Mouse (Mus musculus) spleen, postnatal 14 days (tissue): ENCODE measurements around the gene Fam90a1a.
"Not testable (repeated sequence)": the region's sequence is repeated elsewhere in the genome, so short reads cannot be mapped to it uniquely, and the experiment has no call there.

Experiments
- DNase-seq, 2 experiments: peaks; one replicate each; pipeline ENCODE4 v3.0.0; 2021 to 2022; ENCODE audit warnings: low spot score in 2 of 2

The Fam90a1a gene

GRCm38 (mm10) chr8:21958414-21958813 lies at the start of gene Fam90a1a:
TSS of gene Fam90a1a (plus strand) at chr8:21958714.
- DNase-seq = no peak

- DNase-seq = no peak
These were observed 46.6 kb upstream of the Fam90a1a start for GRCm38 (mm10) chr8:21911931-21912330.

- no peak for DNase-seq
These were observed 46.0 kb upstream of the Fam90a1a start for GRCm38 (mm10) chr8:21912554-21912953.

GRCm38 (mm10) chr8:21915625-21916024 lies 42.9 kb upstream of the Fam90a1a start:
- DNase-seq = no peak

DNA sequence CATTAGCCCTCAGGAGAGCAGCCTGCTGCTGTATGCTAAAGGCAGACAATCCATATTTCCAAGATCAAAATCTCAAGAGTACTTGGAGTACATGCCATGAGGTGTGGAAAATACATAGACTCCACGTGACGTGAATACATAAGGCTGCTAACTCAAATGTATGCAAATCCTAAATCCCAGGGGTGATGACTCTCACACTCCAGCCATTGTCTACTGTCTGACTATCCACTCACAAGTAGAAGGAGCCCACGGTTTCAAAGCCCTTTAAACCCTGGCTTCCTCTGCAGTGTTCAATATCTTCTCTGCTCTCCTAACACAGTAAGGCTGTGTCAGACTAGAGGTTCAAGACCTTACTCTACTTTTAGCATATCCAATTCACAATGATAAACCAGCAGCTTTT lies 27.8 kb upstream of the Fam90a1a start:
- not testable (repeated sequence) for DNase-seq

DNA sequence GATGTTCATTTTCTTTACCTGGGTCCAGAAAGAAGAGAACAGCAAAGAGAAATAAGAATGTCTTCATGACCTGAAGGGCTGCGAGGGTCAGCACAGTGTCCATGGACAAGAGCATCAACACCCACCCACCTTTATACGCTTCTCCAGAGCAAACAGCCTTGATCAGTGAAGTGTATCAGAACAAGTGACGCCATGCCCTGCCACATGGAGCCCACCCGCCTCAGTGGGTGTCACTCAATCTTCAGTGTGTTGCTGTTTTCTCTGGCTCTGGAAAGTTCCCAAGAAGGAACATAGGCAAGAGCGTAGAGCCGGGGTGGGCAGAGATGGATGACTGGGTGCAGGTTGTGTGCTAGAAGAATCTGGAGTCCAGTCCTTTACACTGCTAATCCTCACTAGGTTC lies 25.9 kb upstream of the Fam90a1a start, which contains the start of gene Defb15:
Gene Defb15, minus strand, starts transcription at position 101 of the 400 bp plus-strand sequence.
- no peak for DNase-seq

DNA sequence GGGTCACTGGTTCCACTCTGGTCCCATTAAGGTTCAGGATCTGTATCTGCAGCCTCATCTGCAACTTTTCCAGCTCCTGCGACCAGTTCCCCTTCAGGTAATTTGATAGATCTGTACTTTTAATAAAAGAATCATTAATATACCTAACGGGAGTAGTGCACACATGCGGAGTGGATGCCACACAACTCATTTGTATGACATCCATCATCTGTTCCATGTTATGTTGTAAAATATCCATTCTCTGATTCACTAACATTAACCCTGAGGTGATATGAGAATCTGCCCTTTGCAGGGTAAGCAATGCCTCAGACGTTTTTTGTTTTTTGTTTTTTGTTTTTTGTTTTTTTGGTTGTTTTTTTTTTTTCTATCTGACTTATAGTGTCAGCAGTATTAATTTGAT lies 20.5 kb upstream of the Fam90a1a start, which contains the start of gene Defb35:
Gene Defb35, plus strand, starts transcription at position 301 of the 400 bp plus-strand sequence.
- DNase-seq = not testable (repeated sequence)

DNA sequence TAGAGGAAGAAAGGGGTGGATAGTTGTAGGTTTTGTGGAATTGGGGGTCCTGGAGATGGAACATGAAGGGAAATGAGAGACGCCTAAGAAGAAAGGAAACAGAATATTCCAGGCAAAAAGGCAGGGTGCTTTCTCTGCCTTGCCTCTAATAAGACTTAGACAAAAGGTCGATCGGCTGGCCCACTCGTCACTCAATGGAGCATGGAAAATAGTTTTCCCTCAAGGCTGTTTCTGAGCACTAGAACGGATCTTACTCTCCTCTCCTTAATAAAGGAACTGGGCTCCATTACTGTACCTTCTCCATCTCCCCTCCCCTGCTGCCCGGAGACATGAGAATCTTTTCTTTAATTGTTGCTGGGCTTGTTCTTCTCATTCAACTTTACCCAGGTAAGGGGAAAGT lies 12.1 kb upstream of the Fam90a1a start, which contains the start of gene Defb13:
Gene Defb13, plus strand, starts transcription at position 301 of the 400 bp plus-strand sequence.
- no peak for DNase-seq

- no peak for DNase-seq
These were observed 11.1 kb upstream of the Fam90a1a start for GRCm38 (mm10) chr8:21947311-21948017.

DNA sequence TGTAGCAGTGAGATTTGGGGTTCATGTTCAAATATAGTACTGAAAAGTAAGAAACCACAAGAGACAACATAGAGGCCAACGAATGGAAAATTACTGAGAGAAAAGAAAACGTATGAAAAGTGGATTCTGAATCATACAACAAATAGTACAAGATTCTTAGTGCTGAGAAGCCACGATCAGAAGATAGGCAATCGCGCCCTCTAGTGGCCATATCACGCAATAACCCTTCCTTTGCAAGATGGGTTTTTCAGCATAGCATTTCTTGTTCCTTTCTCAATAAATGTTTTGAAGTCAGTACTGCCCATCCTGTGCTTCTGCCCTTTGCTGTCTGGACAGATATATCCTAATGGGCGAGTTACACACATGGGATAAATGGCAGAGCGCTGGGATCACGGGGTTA lies 3.2 kb upstream of the Fam90a1a start:
- DNase-seq = peak in 1 of 2 experiments; percentile 1

DNA sequence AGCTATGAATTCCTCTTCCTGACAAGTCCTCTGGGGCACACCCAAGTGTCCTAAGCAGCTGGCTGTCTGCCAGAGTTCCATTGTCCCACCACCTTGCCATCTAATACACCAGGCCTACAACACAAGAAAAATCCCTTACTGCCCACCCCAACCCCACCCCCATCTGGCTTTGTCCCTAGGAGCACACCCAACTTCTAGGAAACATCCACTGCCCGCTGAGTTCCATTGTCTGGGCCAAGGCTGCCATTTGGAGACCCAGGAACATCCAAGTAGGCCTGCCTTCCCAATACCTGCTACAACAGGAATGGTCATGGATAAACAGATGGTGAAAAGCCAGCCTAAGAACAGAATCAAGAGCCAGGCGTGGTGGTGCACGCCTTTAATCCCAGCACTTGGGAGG lies 2.2 kb upstream of the Fam90a1a start:
- no peak for DNase-seq

DNA sequence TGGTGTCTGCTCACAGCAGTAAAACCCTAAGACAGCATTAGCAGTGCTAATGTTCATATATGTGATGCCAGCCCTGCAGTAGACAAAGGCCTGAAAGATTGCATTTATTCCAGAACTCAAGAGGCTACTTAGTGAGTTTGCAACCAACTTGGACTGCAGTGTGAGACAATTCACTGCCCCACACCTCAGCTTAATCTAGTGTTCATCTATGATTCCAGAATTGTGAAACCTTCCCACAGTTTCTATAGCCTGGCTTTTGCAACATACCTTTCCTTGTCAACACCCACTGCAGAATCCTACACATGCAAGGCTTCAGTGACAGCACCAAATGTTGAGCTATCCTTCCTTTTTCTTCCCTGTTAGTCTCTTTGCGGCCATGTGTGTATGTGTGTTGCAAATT lies 8.1 kb downstream of the Fam90a1a start:
- DNase-seq = no peak

DNA sequence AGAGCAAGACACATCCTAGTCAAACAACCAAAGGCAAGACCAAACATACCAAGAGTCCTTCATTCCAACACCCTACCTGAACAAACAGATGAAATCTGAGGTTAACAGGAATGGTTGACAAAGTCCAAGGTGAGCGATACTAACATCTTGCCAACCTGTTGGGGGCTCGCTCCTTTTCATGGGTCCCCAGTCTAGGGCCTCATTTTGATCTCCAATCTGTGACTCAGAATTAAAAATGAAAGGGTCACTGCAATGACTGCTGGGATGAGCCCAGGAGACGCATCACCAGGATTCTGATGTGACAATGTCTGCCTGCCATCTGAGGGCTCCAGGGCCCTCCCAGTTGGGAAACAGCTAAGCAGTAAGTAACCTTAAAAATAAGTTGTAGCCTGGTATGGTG lies 11.0 kb downstream of the Fam90a1a start, which contains the start of gene Ccdc70:
Gene Ccdc70, plus strand, starts transcription at position 301 of the 400 bp plus-strand sequence.
- no peak for DNase-seq

GRCm38 (mm10) chr8:21978193-21978592 lies 19.7 kb downstream of the Fam90a1a start:
- no peak for DNase-seq

DNA sequence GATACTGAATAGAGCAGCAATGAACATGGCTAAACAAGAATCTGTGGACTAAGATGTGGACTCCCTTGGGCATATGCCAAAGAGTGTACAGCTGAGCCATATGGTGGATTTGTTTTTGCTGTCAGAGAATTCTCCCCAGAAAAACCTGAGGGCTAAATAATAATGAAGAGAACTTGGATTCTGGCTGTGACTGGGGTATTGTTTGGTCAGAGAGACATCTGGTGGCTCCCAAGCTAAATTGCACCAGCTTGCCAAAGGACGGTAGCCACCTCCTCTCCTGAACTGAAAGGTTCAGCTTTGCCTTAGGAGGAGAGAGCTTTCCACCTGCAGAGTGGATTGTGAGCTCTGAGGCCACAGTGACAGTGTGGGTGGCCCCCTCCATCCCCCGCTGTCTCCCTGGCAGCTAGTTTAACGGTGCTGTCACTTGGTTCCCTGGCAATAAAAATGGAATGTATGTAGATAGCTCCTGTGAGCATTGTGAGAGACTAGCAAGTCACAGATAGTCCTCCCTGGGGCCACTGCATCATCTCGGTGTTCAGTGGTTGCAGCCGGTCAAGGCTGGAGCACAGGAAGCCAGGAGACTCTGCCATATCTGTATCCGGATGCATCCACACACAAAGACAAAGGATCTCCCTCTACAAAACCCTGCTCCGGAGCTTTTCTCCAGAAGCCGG lies 23.3 kb downstream of the Fam90a1a start:
- DNase-seq = no peak

DNA sequence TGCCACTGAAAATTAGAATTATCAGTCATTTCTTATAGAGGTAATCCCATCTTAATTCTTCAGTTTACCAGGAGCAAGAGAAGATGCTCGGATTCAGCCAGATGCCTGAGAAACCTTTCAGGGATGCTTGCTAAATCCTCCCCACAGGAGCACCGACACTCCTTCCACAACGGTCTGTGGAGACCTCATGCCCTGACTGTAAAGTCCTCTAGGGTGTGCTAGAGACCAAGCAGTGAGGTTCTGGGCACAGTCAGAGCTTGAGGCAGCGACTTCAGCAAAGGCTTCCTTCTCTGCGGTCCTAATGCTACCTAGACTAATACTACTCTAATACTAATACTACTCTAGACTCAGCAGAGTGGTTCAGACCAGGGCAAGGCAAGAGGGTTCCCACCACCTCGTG lies 33.7 kb downstream of the Fam90a1a start:
- no peak for DNase-seq

- DNase-seq = no peak
These were observed 36.7 kb downstream of the Fam90a1a start for GRCm38 (mm10) chr8:21995181-21995580.

- DNase-seq = no peak
These were observed 46.4 kb downstream of the Fam90a1a start for GRCm38 (mm10) chr8:22004750-22005522.

DNA sequence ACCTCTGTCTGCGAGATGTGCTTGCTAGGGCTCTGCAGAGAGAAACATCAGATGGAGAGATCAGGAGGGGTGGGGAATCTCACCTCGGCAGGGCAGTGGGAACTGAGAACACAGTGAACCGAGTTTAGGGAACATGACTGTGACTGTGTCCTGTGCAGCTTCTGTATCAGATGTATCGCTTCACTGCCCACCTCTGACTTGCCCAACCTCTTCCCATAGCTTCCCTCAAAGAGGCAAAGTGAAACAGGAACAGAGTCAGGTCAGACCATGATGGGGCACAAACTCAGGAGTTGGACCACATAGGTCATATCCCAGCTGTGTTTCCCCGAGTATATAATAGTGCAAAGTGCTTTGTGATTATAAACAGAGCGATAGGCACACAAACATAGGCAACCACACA lies 47.9 kb downstream of the Fam90a1a start:
- no peak for DNase-seq

DNA sequence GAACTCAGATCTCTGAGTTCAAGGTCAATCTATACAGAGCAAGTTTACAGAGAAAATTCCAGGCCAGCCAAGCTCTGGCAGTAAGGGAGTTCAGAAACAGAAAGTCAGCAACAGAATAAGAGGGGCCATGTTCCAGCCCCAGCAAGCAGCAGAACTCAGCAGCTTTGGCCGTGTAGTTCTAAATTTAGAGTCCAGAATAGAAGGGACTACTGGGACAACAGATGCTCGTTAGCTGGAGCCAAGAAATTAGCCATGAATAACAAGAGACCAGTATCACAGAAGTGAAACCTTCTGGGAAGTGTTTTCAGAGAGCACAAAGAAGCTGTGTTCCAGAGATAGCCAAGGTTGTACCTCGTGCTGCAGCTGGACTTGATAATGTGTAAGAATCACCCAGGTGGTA lies 50.9 kb downstream of the Fam90a1a start:
- DNase-seq = no peak

GRCm38 (mm10) chr8:22013034-22013707 lies 54.7 kb downstream of the Fam90a1a start:
- DNase-seq = no peak
